Mouse (Mus musculus): ENCODE measurements around the gene Sdc1. TPM values are rescaled to one million over a fixed set of nuclear protein-coding genes. Genes with fewer than 3 reads are reported as not detected.

The Sdc1 gene
- polyA plus RNA-seq, 1 experiment from 2014 or later, result 28.8 TPM

GRCm38 (mm10) chr12:8840782-8841325 is 69.7 kb downstream of the Sdc1 start:
- no peak overlapping the region for H3K4me2 ChIP-seq (replicated peaks)
- H3K9me3 ChIP-seq, result no peaks in the 10 kb centered on the region
- no peak overlapping the region for H3K27ac ChIP-seq (replicated peaks)
- 81% methylated on average over 7 of the region's 7 CpGs for WGBS
- ATAC-seq (replicated peaks), result no peak
- H3K9ac ChIP-seq (replicated peaks), result no peak overlapping the region
- H3K27me3 ChIP-seq, result no peaks in the 10 kb centered on the region
- no peaks in the 10 kb centered on the region for H3K36me3 ChIP-seq
- H3K4me1 ChIP-seq, result no peaks in the 10 kb centered on the region
- H3K4me3 ChIP-seq, result no peak overlapping the region

- no peak for ATAC-seq (replicated peaks)
- Histone ChIP-seq H3K4me2 (replicated peaks) (no peak overlapping the region), H3K9me3 (no peaks in the 10 kb centered on the region), H3K4me1 (peaks cover 3% of the 10 kb centered on the region; the same call in 1 of the 2 replicates), H3K27ac (replicated peaks) (no peak overlapping the region), H3K27me3 (no peaks in the 10 kb centered on the region), H3K9ac (replicated peaks) (no peak overlapping the region), H3K36me3 (no peaks in the 10 kb centered on the region), H3K4me3 (no peak overlapping the region)
- 86% methylated on average over 7 of the region's 7 CpGs for WGBS
Measured at GRCm38 (mm10) chr12:8842725-8843124, 71.6 kb downstream of the Sdc1 start.

Other genes starting within 250 kb of the Sdc1 start
- gene Slc7a15, start 172.3 kb upstream of the Sdc1 start, polyA plus RNA-seq (2015; fragmentation: Nextera tagmentation; extraction: Ambion mirVana), result not detected in 2 replicates
- 66.5 and 67.7 TPM in 2 replicates for gene Pum2, start 97.2 kb upstream of the Sdc1 start, polyA plus RNA-seq (2015; fragmentation: Nextera tagmentation; extraction: Ambion mirVana)
- 258 and 292 TPM in 2 replicates for gene Laptm4a, start 150.3 kb downstream of the Sdc1 start, polyA plus RNA-seq (2015; fragmentation: Nextera tagmentation; extraction: Ambion mirVana)
- gene Matn3, start 176.6 kb downstream of the Sdc1 start, polyA plus RNA-seq (2015; fragmentation: Nextera tagmentation; extraction: Ambion mirVana), result 0.08 and 0.10 TPM in 2 replicates
- 23.5 and 24.4 TPM in 2 replicates for gene Wdr35, start 202.6 kb downstream of the Sdc1 start, polyA plus RNA-seq (2015; fragmentation: Nextera tagmentation; extraction: Ambion mirVana)